Mouse (Mus musculus) bone marrow macrophage, adult 2 months (primary cell): ENCODE results near the gene 2310022A10Rik. TPM values are rescaled to one million over a fixed set of nuclear protein-coding genes. Genes with fewer than 3 reads are reported as not detected.

ENCODE experiments used
- H3K27ac ChIP-seq: 2 replicates; pipeline ENCODE4 v1.5.1; 2012; ENCODE audit warnings: low read depth, low read length; ENCODE audit not compliant: insufficient read depth
- H3K4me1 ChIP-seq: 2 replicates; pipeline ENCODE4 v1.6.1; 2012; ENCODE audit warnings: low read length; ENCODE audit not compliant: control insufficient read depth, insufficient read depth
- H3K4me3 ChIP-seq: 2 replicates; pipeline ENCODE4 v1.5.1; 2012; ENCODE audit warnings: mild to moderate bottlenecking, low read length, moderate library complexity; ENCODE audit not compliant: insufficient read depth
- CTCF ChIP-seq: IDR thresholded peaks from 2 replicates; pipeline ENCODE4 v1.5.1; 2012; ENCODE audit warnings: low read depth, mild to moderate bottlenecking, low read length, moderate library complexity
- POLR2A ChIP-seq: IDR thresholded peaks from 2 replicates; pipeline ENCODE4 v1.6.1; 2012; ENCODE audit warnings: mild to moderate bottlenecking, low read depth, low read length, borderline replicate concordance
- polyA plus RNA-seq: library from polyadenylated mRNA; stranded (reverse); fragments of >200 nt; gene quantifications from 2 replicates; pipeline ENCODE4 v1.2.4, GENCODE M21; 2012; ENCODE audit not compliant: missing spikeins, insufficient read depth, insufficient read length

Gene 2310022A10Rik
- polyA plus RNA-seq, 1 experiment: 59.8 TPM

DNA sequence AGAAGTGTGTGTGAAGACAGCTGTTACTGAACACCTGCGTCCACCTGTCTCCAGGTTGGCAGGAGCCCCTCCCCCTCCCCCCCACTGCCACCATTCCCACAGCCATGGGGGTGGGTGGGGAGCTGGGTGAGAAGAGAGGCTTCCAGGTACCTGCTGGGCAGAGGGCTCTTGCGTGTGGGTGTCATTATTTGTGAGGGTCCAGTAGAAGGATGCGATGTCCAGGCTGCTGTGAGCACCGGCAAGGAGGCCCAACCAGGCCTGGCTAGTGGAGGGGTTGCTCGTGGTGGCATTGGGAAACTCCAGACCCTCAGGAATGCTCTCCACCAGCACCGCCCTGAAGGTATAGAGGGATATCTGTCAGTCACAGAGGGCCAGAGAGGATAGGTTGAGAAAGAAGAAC lies 12.1 kb upstream of the 2310022A10Rik start:
- TF ChIP-seq CTCF (no peak), POLR2A (no peak)
- Histone ChIP-seq H3K4me1 (peaks cover 46% of the 10 kb centered on the region), H3K4me3 (no peak overlapping the region)

GRCm38 (mm10) chr7:27541431-27541830 lies 11.6 kb upstream of the 2310022A10Rik start:
- Histone ChIP-seq H3K27ac (no peak overlapping the region), H3K4me1 (peaks cover 41% of the 10 kb centered on the region), H3K4me3 (no peak overlapping the region)
- TF ChIP-seq POLR2A: no peak
- no peak for TF ChIP-seq CTCF

More for the DNA sequence above, 12.1 kb upstream of the 2310022A10Rik start:
- no peak overlapping the region for H3K27ac ChIP-seq

DNA sequence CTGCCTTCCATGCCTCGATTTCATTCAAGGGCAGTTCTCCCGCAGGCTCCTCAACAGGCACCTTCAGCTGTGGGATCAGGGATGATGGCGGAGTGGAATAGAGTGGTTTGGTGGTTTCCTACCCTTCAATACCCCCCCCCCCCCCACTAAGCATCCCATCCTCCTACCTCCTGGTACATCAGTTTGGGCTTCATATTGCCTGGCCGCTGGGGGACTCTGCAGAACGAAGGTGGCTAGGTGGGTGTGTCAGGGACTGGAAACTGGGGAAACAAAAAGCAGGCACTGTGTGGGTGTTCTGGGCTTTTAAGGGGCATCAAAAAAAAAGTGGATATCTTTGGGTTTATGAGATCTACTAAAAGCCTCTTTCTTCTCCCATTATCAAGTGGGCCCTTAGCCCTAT lies 11.1 kb upstream of the 2310022A10Rik start:
- Histone ChIP-seq H3K27ac (no peak overlapping the region), H3K4me3 (peak overlapping the region; percentile 58), H3K4me1 (peaks cover 38% of the 10 kb centered on the region)
- TF ChIP-seq CTCF: no peak
- TF ChIP-seq POLR2A: no peak

DNA sequence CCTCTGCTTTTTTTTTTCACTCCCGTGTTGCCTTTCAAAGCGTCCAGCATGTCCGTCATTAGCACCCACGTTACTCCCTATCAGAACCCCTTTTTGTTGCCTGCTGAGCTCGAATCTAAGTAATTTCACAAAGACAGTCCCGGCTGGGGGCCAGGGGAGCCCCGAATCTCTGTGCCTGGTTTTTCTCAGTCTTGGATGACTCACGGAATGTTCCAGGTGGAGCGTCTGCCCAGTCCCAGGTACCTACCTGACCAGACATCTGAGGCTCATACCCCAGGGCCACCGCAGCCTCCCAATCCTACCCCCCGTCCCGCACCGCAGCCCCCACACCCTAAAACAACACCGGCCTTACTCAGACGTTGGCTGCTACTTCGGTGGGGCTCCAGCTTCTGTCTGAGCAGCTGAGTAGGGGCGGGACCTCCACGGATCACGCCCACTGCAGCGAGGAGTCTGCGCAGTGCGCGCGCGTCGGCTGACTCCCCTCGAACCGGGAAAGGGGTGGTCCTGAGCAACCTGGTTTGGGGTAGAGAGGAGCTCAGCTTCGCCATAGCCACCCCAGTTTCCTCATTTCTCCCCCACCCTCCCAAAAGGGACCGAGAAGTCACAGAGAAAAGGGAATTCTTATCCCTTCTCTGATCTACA lies 10.5 kb upstream of the 2310022A10Rik start:
- Histone ChIP-seq H3K4me1 (peaks cover 32% of the 10 kb centered on the region), H3K4me3 (peak overlapping the region; percentile 58), H3K27ac (peak overlapping the region; percentile 20)
- TF ChIP-seq POLR2A (no peak), CTCF (no peak)

- Histone ChIP-seq H3K4me3 (peak overlapping the region; percentile 58), H3K4me1 (peaks cover 26% of the 10 kb centered on the region), H3K27ac (peak overlapping the region; percentile 18)
- TF ChIP-seq POLR2A (no peak), CTCF (no peak)
These were observed 10.0 kb upstream of the 2310022A10Rik start for GRCm38 (mm10) chr7:27543065-27543464.

DNA sequence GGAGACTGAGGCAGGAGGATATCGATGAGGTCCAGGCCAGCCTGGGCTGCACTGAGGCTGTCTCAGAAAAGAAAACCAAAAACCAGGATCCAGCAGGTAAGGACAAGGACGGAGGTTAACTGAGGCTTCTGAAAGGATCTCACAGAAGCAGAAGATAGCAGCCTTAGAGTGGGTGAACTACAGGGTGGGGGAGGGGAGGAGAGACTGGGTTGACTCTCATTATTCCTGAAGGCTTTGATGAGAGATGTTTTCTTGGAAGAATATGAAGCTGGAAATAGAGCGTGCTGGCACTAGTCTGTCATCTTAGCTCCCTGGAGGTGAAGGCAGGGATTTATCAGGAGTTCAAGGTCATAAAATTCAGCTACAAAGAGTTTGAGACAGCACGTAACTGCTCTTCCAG lies 9.2 kb upstream of the 2310022A10Rik start:
- H3K4me3 ChIP-seq: no peak overlapping the region
- H3K4me1 ChIP-seq: peaks cover 25% of the 10 kb centered on the region
- H3K27ac ChIP-seq: no peak overlapping the region
- TF ChIP-seq CTCF (no peak), POLR2A (no peak)

DNA sequence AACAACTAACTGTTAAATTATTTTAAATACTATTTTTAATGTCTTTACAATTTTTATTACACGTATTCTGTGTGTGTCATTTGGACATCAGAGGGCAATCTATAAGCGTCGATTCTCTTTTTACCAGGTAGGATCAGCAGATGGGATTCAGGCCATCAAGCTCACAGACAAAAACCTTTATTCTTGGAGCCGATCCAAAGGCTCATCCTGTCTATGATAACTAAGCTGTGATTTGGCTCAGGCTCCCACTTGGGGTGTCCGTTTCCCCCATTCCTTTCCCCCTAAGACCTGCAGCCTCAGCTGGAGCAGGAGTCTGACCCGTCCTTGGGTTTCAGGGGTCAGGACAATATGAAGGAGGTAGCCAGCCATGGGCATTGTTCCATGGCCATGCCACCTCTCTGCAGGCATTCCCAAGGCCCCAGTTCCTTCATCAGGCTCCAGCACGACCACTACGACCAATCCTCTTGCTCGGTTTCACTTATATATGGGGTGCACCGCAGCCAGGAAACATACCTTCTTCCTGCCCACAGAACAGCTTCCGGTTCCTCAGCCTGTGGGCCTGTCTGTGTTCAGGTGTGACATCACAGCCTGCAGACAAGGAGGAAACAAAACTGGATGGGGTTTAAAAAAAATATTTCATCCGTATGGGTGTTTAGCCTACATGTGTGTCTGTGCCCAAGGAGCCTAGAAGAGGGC lies 8.2 kb upstream of the 2310022A10Rik start:
- TF ChIP-seq POLR2A (no peak), CTCF (no peak)
- peaks cover 25% of the 10 kb centered on the region for H3K4me1 ChIP-seq
- H3K4me3 ChIP-seq: no peak overlapping the region
- H3K27ac ChIP-seq: no peak overlapping the region

DNA sequence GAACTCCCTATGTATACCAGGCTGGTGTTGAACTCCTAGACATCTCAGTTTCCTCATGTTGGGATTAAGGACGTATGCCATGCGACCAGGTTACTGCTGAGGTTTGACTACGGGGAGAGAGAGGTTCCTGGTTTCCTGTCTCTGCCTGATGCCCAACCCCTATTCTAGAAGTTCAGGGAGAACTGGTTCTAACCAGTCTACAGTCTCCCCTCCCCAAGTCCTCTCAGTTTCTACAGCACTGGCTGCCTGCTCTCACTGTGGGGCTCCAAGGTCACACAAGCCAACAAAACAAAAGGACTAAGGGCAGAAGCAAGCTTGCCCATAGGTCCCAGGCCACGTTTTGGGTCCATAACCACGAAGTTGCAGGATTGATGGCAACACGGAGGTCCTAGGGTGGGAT lies 3.4 kb upstream of the 2310022A10Rik start:
- Histone ChIP-seq H3K27ac (no peak overlapping the region), H3K4me3 (no peak overlapping the region), H3K4me1 (peaks cover 22% of the 10 kb centered on the region)
- no peak for TF ChIP-seq CTCF
- no peak for TF ChIP-seq POLR2A

- Histone ChIP-seq H3K4me3 (peak overlapping the region; percentile 90), H3K4me1 (peaks cover 25% of the 10 kb centered on the region), H3K27ac (peak overlapping the region; percentile 68)
- TF ChIP-seq CTCF (no peak), POLR2A (no peak)
These were observed 963 bp upstream of the 2310022A10Rik start for GRCm38 (mm10) chr7:27552070-27552469.

DNA sequence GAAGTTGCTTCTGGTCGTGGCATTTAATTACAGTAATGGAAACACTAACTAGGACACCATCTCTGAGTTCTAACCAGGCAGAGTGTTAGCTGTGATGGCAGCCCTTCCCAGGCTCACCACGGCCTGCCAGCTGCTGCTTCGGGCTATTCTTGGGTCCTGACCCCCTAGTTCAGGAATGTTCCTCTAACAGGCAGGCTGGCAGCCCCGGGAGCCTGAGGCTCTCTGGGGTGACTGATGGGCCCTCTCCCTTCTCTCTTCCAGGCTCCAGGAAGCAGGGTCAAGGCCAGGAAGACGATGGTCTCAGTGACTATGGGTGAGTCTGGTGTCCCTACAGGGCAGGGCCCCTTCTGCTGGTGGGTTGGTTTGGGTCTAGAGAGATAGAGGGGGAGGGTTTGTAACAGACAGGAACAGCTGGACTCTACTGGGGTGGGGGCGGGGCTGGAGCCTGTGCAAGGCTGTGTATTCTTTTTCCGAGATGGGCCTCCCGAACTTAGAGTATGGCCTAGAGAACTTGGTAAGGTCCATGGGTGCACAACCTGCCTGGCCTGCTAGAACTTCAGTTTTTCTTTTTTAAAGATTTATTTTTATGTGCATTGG lies 7.4 kb downstream of the 2310022A10Rik start:
- Histone ChIP-seq H3K4me1 (peaks cover 36% of the 10 kb centered on the region), H3K4me3 (no peak overlapping the region), H3K27ac (no peak overlapping the region)
- TF ChIP-seq CTCF: no peak
- no peak for TF ChIP-seq POLR2A
